Mouse (Mus musculus): ENCODE data around the gene Tusc2. TPM values are rescaled to one million over a fixed set of nuclear protein-coding genes. Genes with fewer than 3 reads are reported as not detected.
A peak's percentile ranks its signal among the peaks of the same experiment; 100 is the strongest.

Gene Tusc2
- polyA plus RNA-seq, 1 experiment from 2014 or later, result 98.5 TPM

- H3K27me3 ChIP-seq (replicated peaks; ENCODE audit: control insufficient read depth, insufficient read depth, low read length), result peaks cover 32% of the 10 kb centered on the region
These were observed 12.5 kb upstream of the Tusc2 start for GRCm38 (mm10) chr9:107550491-107551116.

GRCm38 (mm10) chr9:107551117-107551889 lies 11.8 kb upstream of the Tusc2 start, which contains the start of gene Rassf1:
Rassf1 (plus strand) TSS chr9:107551555.
- no peaks in the 10 kb centered on the region for H3K36me3 ChIP-seq (ENCODE audit: control insufficient read depth, insufficient read depth)
- peaks cover 50% of the 10 kb centered on the region for H3K4me1 ChIP-seq (replicated peaks; ENCODE audit: control insufficient read depth, insufficient read depth, low read length)
- H3K4me2 ChIP-seq (ENCODE audit: low read length), result peak within 1 kb of the TSS; percentile 72
- H3K27ac ChIP-seq (ENCODE audit: low read length), result no peak within 1 kb of the TSS
- ATAC-seq, result no peak
- H3K9me3 ChIP-seq (ENCODE audit: control insufficient read depth, low read length), result no peaks in the 10 kb centered on the region
- peak within 1 kb of the TSS; percentile 65 for H3K9ac ChIP-seq (replicated peaks; ENCODE audit: low read depth, low read length)
- WGBS, result under 1% methylated on average over 63 of the region's 63 CpGs
- H3K27me3 ChIP-seq (replicated peaks; ENCODE audit: control insufficient read depth, insufficient read depth, low read length), result peaks cover 32% of the 10 kb centered on the region
- H3K4me3 ChIP-seq (replicated peaks; ENCODE audit: low read length), result peak within 1 kb of the TSS; percentile 45

More at GRCm38 (mm10) chr9:107550491-107551116, 12.5 kb upstream of the Tusc2 start:
- H3K9me3 ChIP-seq (ENCODE audit: control insufficient read depth, low read length), result no peaks in the 10 kb centered on the region
- no peaks in the 10 kb centered on the region for H3K36me3 ChIP-seq (ENCODE audit: control insufficient read depth, insufficient read depth)
- 34% methylated on average over 23 of the region's 23 CpGs for WGBS
- H3K9ac ChIP-seq (replicated peaks; ENCODE audit: low read depth, low read length), result peak overlapping the region; percentile 65
- H3K27ac ChIP-seq (ENCODE audit: low read length), result no peak overlapping the region
- peak overlapping the region; percentile 45; the same call in 1 of the 2 replicates for H3K4me3 ChIP-seq (replicated peaks; ENCODE audit: low read length)
- H3K4me2 ChIP-seq (ENCODE audit: low read length), result peak overlapping the region; percentile 72
- H3K4me1 ChIP-seq (replicated peaks; ENCODE audit: control insufficient read depth, insufficient read depth, low read length), result peaks cover 50% of the 10 kb centered on the region
- no peak for ATAC-seq

GRCm38 (mm10) chr9:107551890-107552355 lies 11.1 kb upstream of the Tusc2 start:
- 13% methylated on average over 8 of the region's 8 CpGs for WGBS
- peaks cover 32% of the 10 kb centered on the region for H3K27me3 ChIP-seq (replicated peaks; ENCODE audit: control insufficient read depth, insufficient read depth, low read length)

GRCm38 (mm10) chr9:107552690-107553393 lies 10.2 kb upstream of the Tusc2 start:
- no peak overlapping the region for H3K4me3 ChIP-seq (replicated peaks; ENCODE audit: low read length)
- H3K9ac ChIP-seq (replicated peaks; ENCODE audit: low read depth, low read length), result no peak overlapping the region
- H3K9me3 ChIP-seq (ENCODE audit: control insufficient read depth, low read length), result no peaks in the 10 kb centered on the region
- H3K36me3 ChIP-seq (ENCODE audit: control insufficient read depth, insufficient read depth), result peaks cover 8% of the 10 kb centered on the region; the same call in 1 of the 2 replicates
- H3K27ac ChIP-seq (ENCODE audit: low read length), result no peak overlapping the region
- 82% methylated on average over 5 of the region's 5 CpGs for WGBS
- peaks cover 41% of the 10 kb centered on the region for H3K4me1 ChIP-seq (replicated peaks; ENCODE audit: control insufficient read depth, insufficient read depth, low read length)
- H3K27me3 ChIP-seq (replicated peaks; ENCODE audit: control insufficient read depth, insufficient read depth, low read length), result peaks cover 32% of the 10 kb centered on the region
- no peak overlapping the region for H3K4me2 ChIP-seq (ENCODE audit: low read length)
- no peak for ATAC-seq

More at GRCm38 (mm10) chr9:107551890-107552355, 11.1 kb upstream of the Tusc2 start:
- ATAC-seq, result no peak
- H3K27ac ChIP-seq (ENCODE audit: low read length), result no peak overlapping the region
- peaks cover 2% of the 10 kb centered on the region; the same call in 1 of the 2 replicates for H3K36me3 ChIP-seq (ENCODE audit: control insufficient read depth, insufficient read depth)
- peak overlapping the region; percentile 45 for H3K4me3 ChIP-seq (replicated peaks; ENCODE audit: low read length)
- H3K9ac ChIP-seq (replicated peaks; ENCODE audit: low read depth, low read length), result peak overlapping the region; percentile 65; the same call in 1 of the 2 replicates
- no peaks in the 10 kb centered on the region for H3K9me3 ChIP-seq (ENCODE audit: control insufficient read depth, low read length)
- H3K4me2 ChIP-seq (ENCODE audit: low read length), result peak overlapping the region; percentile 72
- peaks cover 49% of the 10 kb centered on the region for H3K4me1 ChIP-seq (replicated peaks; ENCODE audit: control insufficient read depth, insufficient read depth, low read length)

- peak overlapping the region; percentile 86 for H3K4me3 ChIP-seq (replicated peaks; ENCODE audit: low read length)
- 3% methylated on average over 37 of the region's 37 CpGs for WGBS
- peaks cover 41% of the 10 kb centered on the region for H3K4me1 ChIP-seq (replicated peaks; ENCODE audit: control insufficient read depth, insufficient read depth, low read length)
- ATAC-seq, result peak; percentile 69
- H3K36me3 ChIP-seq (ENCODE audit: control insufficient read depth, insufficient read depth), result peaks cover 16% of the 10 kb centered on the region
- H3K9me3 ChIP-seq (ENCODE audit: control insufficient read depth, low read length), result no peaks in the 10 kb centered on the region
- H3K4me2 ChIP-seq (ENCODE audit: low read length), result peak overlapping the region; percentile 97
- H3K27me3 ChIP-seq (replicated peaks; ENCODE audit: control insufficient read depth, insufficient read depth, low read length), result peaks cover 32% of the 10 kb centered on the region
- peak overlapping the region; percentile 67 for H3K27ac ChIP-seq (ENCODE audit: low read length)
- peak overlapping the region; percentile 75 for H3K9ac ChIP-seq (replicated peaks; ENCODE audit: low read depth, low read length)
These were observed 9.3 kb upstream of the Tusc2 start for GRCm38 (mm10) chr9:107553541-107554318.

- 1% methylated on average over 52 of the region's 53 CpGs for WGBS
- Histone ChIP-seq H3K4me3 (replicated peaks; ENCODE audit: low read length) (peak overlapping the region; percentile 86), H3K36me3 (ENCODE audit: control insufficient read depth, insufficient read depth) (peaks cover 21% of the 10 kb centered on the region), H3K9ac (replicated peaks; ENCODE audit: low read depth, low read length) (peak overlapping the region; percentile 86), H3K9me3 (ENCODE audit: control insufficient read depth, low read length) (no peaks in the 10 kb centered on the region), H3K27ac (ENCODE audit: low read length) (peak overlapping the region; percentile 88), H3K4me2 (ENCODE audit: low read length) (peak overlapping the region; percentile 97), H3K27me3 (replicated peaks; ENCODE audit: control insufficient read depth, insufficient read depth, low read length) (peaks cover 30% of the 10 kb centered on the region), H3K4me1 (replicated peaks; ENCODE audit: control insufficient read depth, insufficient read depth, low read length) (peaks cover 41% of the 10 kb centered on the region)
- peak; percentile 94 for ATAC-seq
These were observed 8.7 kb upstream of the Tusc2 start for GRCm38 (mm10) chr9:107554319-107554825.

GRCm38 (mm10) chr9:107555031-107555457 lies 8.0 kb upstream of the Tusc2 start:
- Histone ChIP-seq H3K9me3 (ENCODE audit: control insufficient read depth, low read length) (no peaks in the 10 kb centered on the region), H3K4me2 (ENCODE audit: low read length) (peak overlapping the region; percentile 97), H3K4me1 (replicated peaks; ENCODE audit: control insufficient read depth, insufficient read depth, low read length) (peaks cover 41% of the 10 kb centered on the region), H3K27me3 (replicated peaks; ENCODE audit: control insufficient read depth, insufficient read depth, low read length) (peaks cover 24% of the 10 kb centered on the region), H3K27ac (ENCODE audit: low read length) (peak overlapping the region; percentile 88), H3K4me3 (replicated peaks; ENCODE audit: low read length) (peak overlapping the region; percentile 86), H3K9ac (replicated peaks; ENCODE audit: low read depth, low read length) (peak overlapping the region; percentile 86), H3K36me3 (ENCODE audit: control insufficient read depth, insufficient read depth) (peaks cover 28% of the 10 kb centered on the region)
- peak; percentile 24 for ATAC-seq
- under 1% methylated on average over 23 of the region's 23 CpGs for WGBS

GRCm38 (mm10) chr9:107555701-107556100 lies 7.4 kb upstream of the Tusc2 start:
- ATAC-seq, result no peak
- Histone ChIP-seq H3K9ac (replicated peaks; ENCODE audit: low read depth, low read length) (peak overlapping the region; percentile 86), H3K4me2 (ENCODE audit: low read length) (peak overlapping the region; percentile 97), H3K27me3 (replicated peaks; ENCODE audit: control insufficient read depth, insufficient read depth, low read length) (peaks cover 18% of the 10 kb centered on the region), H3K27ac (ENCODE audit: low read length) (no peak overlapping the region), H3K4me1 (replicated peaks; ENCODE audit: control insufficient read depth, insufficient read depth, low read length) (peaks cover 41% of the 10 kb centered on the region), H3K4me3 (replicated peaks; ENCODE audit: low read length) (peak overlapping the region; percentile 86), H3K36me3 (ENCODE audit: control insufficient read depth, insufficient read depth) (peaks cover 28% of the 10 kb centered on the region), H3K9me3 (ENCODE audit: control insufficient read depth, low read length) (no peaks in the 10 kb centered on the region)
- WGBS, result 45% methylated on average over 2 of the region's 2 CpGs
